Mouse (Mus musculus) MEL (cell line): ENCODE measurements at regions not wholly inside any gene's neighbourhood (a gene's known extent, or its start where the extent isn't known, plus 50 kb on each side); places are given as distances from the start of the nearest gene placed in this dataset.

Experiments used
- DNase-seq: peaks from one replicate; pipeline ENCODE4 v3.0.0; 2011; ENCODE audit warnings: low read depth, low spot score
- H3K27ac ChIP-seq: 2 replicates; pipeline ENCODE4 v1.5.1; 2012; ENCODE audit warnings: low read depth, mild to moderate bottlenecking, control low read depth, low read length, moderate library complexity; ENCODE audit not compliant: control insufficient read depth
- H3K27me3 ChIP-seq, 2 experiments: fragments of 150-350 bp in 1 of 2; sonication (generic) in 1 of 2; 2 replicates each; pipeline ENCODE4 v1.6.1; 2012; ENCODE audit warnings: low read length in 2 of 2, mild to moderate bottlenecking in 2 of 2, improper control_type of control experiment in 1 of 2, moderate library complexity in 1 of 2; ENCODE audit not compliant: insufficient read depth in 2 of 2, control insufficient read depth in 1 of 2
- H3K36me3 ChIP-seq, 2 experiments: 2 replicates each; pipeline ENCODE4 v1.6.1; 2012 to 2014; ENCODE audit warnings: low read length in 2 of 2, improper control_type of control experiment in 1 of 2, inconsistent platforms in 1 of 2, mild to moderate bottlenecking in 1 of 2; ENCODE audit not compliant: insufficient read depth in 2 of 2, control insufficient read depth in 1 of 2
- H3K4me1 ChIP-seq, 2 experiments: fragments of 150-350 bp in 1 of 2; sonication (generic) in 1 of 2; 2 replicates each; pipeline ENCODE4 v1.6.1; 2012; ENCODE audit warnings: low read length in 2 of 2, improper control_type of control experiment in 1 of 2, mild to moderate bottlenecking in 1 of 2; ENCODE audit not compliant: insufficient read depth in 2 of 2, control insufficient read depth in 1 of 2
- H3K4me3 ChIP-seq, 2 experiments: fragments of 150-350 bp in 1 of 2; sonication (generic) in 1 of 2; 2 replicates each; pipeline ENCODE4 v1.5.1; 2012; ENCODE audit warnings: low read depth in 2 of 2, low read length in 2 of 2, mild to moderate bottlenecking in 2 of 2, moderate library complexity in 2 of 2, control low read depth in 1 of 2, improper control_type of control experiment in 1 of 2; ENCODE audit not compliant: control insufficient read depth in 1 of 2, insufficient read depth in 1 of 2
- H3K79me2 ChIP-seq: 2 replicates; pipeline ENCODE4 v1.6.1; 2012; ENCODE audit warnings: mild to moderate bottlenecking, low read length, moderate library complexity; ENCODE audit not compliant: control insufficient read depth, poor library complexity, insufficient read depth
- H3K9ac ChIP-seq: 2 replicates; pipeline ENCODE4 v1.6.1; 2012; ENCODE audit warnings: low read depth, mild to moderate bottlenecking, control low read depth, low read length, moderate library complexity; ENCODE audit not compliant: control insufficient read depth, poor library complexity, severe bottlenecking
- H3K9me3 ChIP-seq: fragments of 150-350 bp; sonication (generic); replicated peaks from 2 replicates; pipeline ENCODE4 v1.6.1; 2012; ENCODE audit warnings: mild to moderate bottlenecking, low read length, improper control_type of control experiment, moderate library complexity; ENCODE audit not compliant: insufficient read depth
- BHLHE40 ChIP-seq: IDR thresholded peaks from 2 replicates; pipeline ENCODE4 v1.6.1; 2012; ENCODE audit warnings: low read depth, mild to moderate bottlenecking, inconsistent platforms, low read length, improper control_type of control experiment, borderline replicate concordance
- CHD1 ChIP-seq: IDR thresholded peaks from 2 replicates; pipeline ENCODE4 v1.6.1; 2012; ENCODE audit warnings: low read depth, mild to moderate bottlenecking, inconsistent platforms, low read length, improper control_type of control experiment
- CTCF ChIP-seq, 3 experiments: IDR thresholded peaks in 2 of 3; conservative IDR thresholded peaks in 1 of 3; 2 replicates each; pipeline ENCODE4 v1.5.1; 2011 to 2012; ENCODE audit warnings: low read length in 3 of 3, low read depth in 2 of 3, mild to moderate bottlenecking in 2 of 3, improper control_type of control experiment in 1 of 3, inconsistent platforms in 1 of 3, mixed read lengths in 1 of 3, moderate library complexity in 1 of 3; ENCODE audit not compliant: control insufficient read depth in 1 of 3, insufficient read depth in 1 of 3, poor library complexity in 1 of 3, severe bottlenecking in 1 of 3
- E2F4 ChIP-seq: IDR thresholded peaks from 2 replicates; pipeline ENCODE4 v1.6.1; 2011; ENCODE audit warnings: low read depth, low read length, improper control_type of control experiment, borderline replicate concordance
- ELF1 ChIP-seq: IDR thresholded peaks from 2 replicates; pipeline ENCODE4 v1.6.1; 2014; ENCODE audit warnings: low read depth, mild to moderate bottlenecking, inconsistent platforms, low read length, improper control_type of control experiment, moderate library complexity
- EP300 ChIP-seq, 2 experiments: IDR thresholded peaks; 2 replicates each; pipeline ENCODE4 v1.6.1; 2011; ENCODE audit warnings: improper control_type of control experiment in 2 of 2, low read length in 2 of 2, low read depth in 1 of 2, mild to moderate bottlenecking in 1 of 2
- ETS1 ChIP-seq: IDR thresholded peaks from 2 replicates; pipeline ENCODE4 v1.6.1; 2012; ENCODE audit warnings: low read depth, mild to moderate bottlenecking, inconsistent platforms, low read length, improper control_type of control experiment, moderate library complexity
- GABPA ChIP-seq: IDR thresholded peaks from 2 replicates; pipeline ENCODE4 v1.6.1; 2012; ENCODE audit warnings: low read depth, mild to moderate bottlenecking, inconsistent platforms, low read length, improper control_type of control experiment, moderate library complexity
- HCFC1 ChIP-seq: IDR thresholded peaks from 2 replicates; pipeline ENCODE4 v1.6.1; 2012; ENCODE audit warnings: low read depth, mild to moderate bottlenecking, inconsistent platforms, low read length, improper control_type of control experiment, moderate library complexity
- KAT2A ChIP-seq: conservative IDR thresholded peaks from 2 replicates; pipeline ENCODE4 v1.6.1; 2012; ENCODE audit warnings: low read depth, low read length, improper control_type of control experiment, inconsistent platforms
- MAX ChIP-seq: IDR thresholded peaks from 2 replicates; pipeline ENCODE4 v1.6.1; 2011; ENCODE audit warnings: low read length, improper control_type of control experiment
- MAZ ChIP-seq: IDR thresholded peaks from 2 replicates; pipeline ENCODE4 v1.6.1; 2012; ENCODE audit warnings: low read depth, mild to moderate bottlenecking, inconsistent platforms, low read length, improper control_type of control experiment
- MXI1 ChIP-seq: IDR thresholded peaks from 2 replicates; pipeline ENCODE4 v1.6.1; 2011; ENCODE audit warnings: mild to moderate bottlenecking, low read depth, low read length, improper control_type of control experiment
- MYC ChIP-seq: IDR thresholded peaks from 2 replicates; pipeline ENCODE4 v1.6.1; 2011; ENCODE audit warnings: low read depth, mild to moderate bottlenecking, low read length, improper control_type of control experiment, moderate library complexity
- NRF1 ChIP-seq: IDR thresholded peaks from 2 replicates; pipeline ENCODE4 v1.6.1; 2014; ENCODE audit warnings: low read depth, mild to moderate bottlenecking, inconsistent platforms, low read length, improper control_type of control experiment, moderate library complexity; ENCODE audit not compliant: poor library complexity, insufficient read depth, severe bottlenecking
- POLR2A ChIP-seq, 2 experiments: IDR thresholded peaks; 2 replicates each; pipeline ENCODE4 v1.6.1; 2011 to 2012; ENCODE audit warnings: low read length in 2 of 2, mild to moderate bottlenecking in 2 of 2, control low read depth in 1 of 2, improper control_type of control experiment in 1 of 2, low read depth in 1 of 2, moderate library complexity in 1 of 2; ENCODE audit not compliant: control insufficient read depth in 1 of 2, insufficient read depth in 1 of 2, poor library complexity in 1 of 2
- POLR2AphosphoS5 ChIP-seq: IDR thresholded peaks from 2 replicates; pipeline ENCODE4 v1.6.1; 2012; ENCODE audit warnings: low read depth, borderline replicate concordance, mild to moderate bottlenecking, inconsistent platforms, low read length, moderate library complexity, mixed read lengths
- RAD21 ChIP-seq: IDR thresholded peaks from 2 replicates; pipeline ENCODE4 v1.6.1; 2011; ENCODE audit warnings: mild to moderate bottlenecking, low read depth, low read length, improper control_type of control experiment
- RCOR1 ChIP-seq: IDR thresholded peaks from 2 replicates; pipeline ENCODE4 v1.6.1; 2012; ENCODE audit warnings: low read depth, mild to moderate bottlenecking, inconsistent platforms, low read length, improper control_type of control experiment
- SIN3A ChIP-seq: IDR thresholded peaks from 2 replicates; pipeline ENCODE4 v1.6.1; 2012; ENCODE audit warnings: low read length, improper control_type of control experiment, inconsistent platforms
- TCF12 ChIP-seq: IDR thresholded peaks from 2 replicates; pipeline ENCODE4 v1.6.1; 2014; ENCODE audit warnings: low read depth, mild to moderate bottlenecking, inconsistent platforms, low read length, improper control_type of control experiment, moderate library complexity
- UBTF ChIP-seq: IDR thresholded peaks from 2 replicates; pipeline ENCODE4 v1.6.1; 2012; ENCODE audit warnings: low read depth, mild to moderate bottlenecking, inconsistent platforms, low read length, improper control_type of control experiment, moderate library complexity, borderline replicate concordance; ENCODE audit not compliant: insufficient read depth
- USF1 ChIP-seq: IDR thresholded peaks from 2 replicates; pipeline ENCODE4 v1.6.1; 2014; ENCODE audit warnings: low read depth, mild to moderate bottlenecking, inconsistent platforms, low read length, improper control_type of control experiment, moderate library complexity
- USF2 ChIP-seq, 2 experiments: IDR thresholded peaks; 2 replicates each; pipeline ENCODE4 v1.6.1; 2011 to 2012; ENCODE audit warnings: improper control_type of control experiment in 2 of 2, low read length in 2 of 2, borderline replicate concordance in 1 of 2, inconsistent platforms in 1 of 2, low read depth in 1 of 2, mild to moderate bottlenecking in 1 of 2; ENCODE audit not compliant: insufficient read depth in 1 of 2
- ZC3H11A ChIP-seq: IDR thresholded peaks from 2 replicates; pipeline ENCODE4 v1.6.1; 2012; ENCODE audit warnings: low read depth, mild to moderate bottlenecking, inconsistent platforms, low read length, improper control_type of control experiment
- ZKSCAN1 ChIP-seq: IDR thresholded peaks from 2 replicates; pipeline ENCODE4 v1.6.1; 2012; ENCODE audit warnings: low read depth, mild to moderate bottlenecking, inconsistent platforms, low read length, improper control_type of control experiment, moderate library complexity
- ZMIZ1 ChIP-seq: IDR thresholded peaks from 2 replicates; pipeline ENCODE4 v1.6.1; 2012; ENCODE audit warnings: low read depth, mild to moderate bottlenecking, inconsistent platforms, low read length, improper control_type of control experiment, moderate library complexity

- TF ChIP-seq TCF12 (no peak), RAD21 (no peak), GABPA (no peak), MAZ (no peak), USF1 (no peak), CTCF (IDR thresholded peaks at IDR 0.05 in 2 of 3, conservative IDR thresholded peaks at IDR 0.05 in 1 of 3; ENCODE audit: control insufficient read depth in 1 of 3, insufficient read depth in 1 of 3, low read depth in 2 of 3, low read length in 3 of 3, poor library complexity in 1 of 3, severe bottlenecking in 1 of 3) (no peak), ZC3H11A (no peak), MAX (no peak), E2F4 (no peak), POLR2AphosphoS5 (no peak), EP300 (IDR thresholded peaks at IDR 0.05; ENCODE audit: low read depth in 1 of 2, low read length in 2 of 2) (no peak), MYC (no peak), UBTF (no peak), CHD1 (no peak), BHLHE40 (no peak), ELF1 (no peak), ZMIZ1 (no peak), SIN3A (no peak)
- DNase-seq, result no peak
- Histone ChIP-seq H3K9me3 (no peaks in the 10 kb centered on the region), H3K27me3 (no peaks in the 10 kb centered on the region; a peak in 1 of 4 replicates), H3K4me1 (no peaks in the 10 kb centered on the region), H3K27ac (no peak overlapping the region), H3K36me3 (no peaks in the 10 kb centered on the region), H3K79me2 (no peaks in the 10 kb centered on the region), H3K9ac (no peak overlapping the region), H3K4me3 (no peak overlapping the region)
These were observed 172.9 kb downstream of the Tph2 start for GRCm38 (mm10) chr10:115011911-115012310.

- H3K4me3 ChIP-seq, result no peak overlapping the region
- H3K36me3 ChIP-seq, result no peaks in the 10 kb centered on the region
- TF ChIP-seq ZKSCAN1 (no peak), ZC3H11A (no peak), EP300 (IDR thresholded peaks at IDR 0.05; ENCODE audit: low read depth in 1 of 2, low read length in 2 of 2) (no peak), ETS1 (no peak), MAX (no peak), E2F4 (no peak), TCF12 (no peak), POLR2A (IDR thresholded peaks at IDR 0.05; ENCODE audit: control insufficient read depth in 1 of 2, insufficient read depth in 1 of 2, low read depth in 1 of 2, low read length in 2 of 2, poor library complexity in 1 of 2) (no peak), POLR2AphosphoS5 (no peak), BHLHE40 (no peak), USF2 (IDR thresholded peaks at IDR 0.05; ENCODE audit: borderline replicate concordance in 1 of 2, insufficient read depth in 1 of 2, low read depth in 1 of 2, low read length in 2 of 2) (no peak), HCFC1 (no peak), RCOR1 (no peak), NRF1 (no peak), KAT2A (no peak), ZMIZ1 (no peak), MXI1 (no peak), USF1 (no peak), CHD1 (no peak)
- H3K9ac ChIP-seq, result no peak overlapping the region
- H3K4me1 ChIP-seq, result no peaks in the 10 kb centered on the region
- no peaks in the 10 kb centered on the region for H3K9me3 ChIP-seq
- no peaks in the 10 kb centered on the region for H3K79me2 ChIP-seq
- no peak for DNase-seq
- H3K27ac ChIP-seq, result no peak overlapping the region
- no peaks in the 10 kb centered on the region for H3K27me3 ChIP-seq
These were observed 188.4 kb downstream of the Tph2 start for GRCm38 (mm10) chr10:114996400-114996799.
